Mouse (Mus musculus) heart, embryonic 12.5 days (tissue): Measurements from ENCODE around the gene Tmem233. TPM values are rescaled to one million over a fixed set of nuclear protein-coding genes. Genes with fewer than 3 reads are reported as not detected.

Source experiments
- ATAC-seq: fragments of 200-750 bp; cut with Nextera tagmentation; 2 replicates; pipeline ENCODE4 v1.8.0; 2017; ENCODE audit warnings: moderate TSS enrichment, moderate library complexity; ENCODE audit not compliant: insufficient number of reproducible peaks, low FRiP score
- H3K27ac ChIP-seq: fragments of 300-500 bp; sonication (generic); 2 replicates; pipeline ENCODE4 v1.5.1; 2016; ENCODE audit warnings: mild to moderate bottlenecking, moderate library complexity; ENCODE audit not compliant: poor library complexity, severe bottlenecking
- H3K27me3 ChIP-seq: fragments of 300-500 bp; sonication (generic); replicated peaks from 2 replicates; pipeline ENCODE4 v1.6.1; 2016; ENCODE audit warnings: mild to moderate bottlenecking, moderate library complexity
- H3K36me3 ChIP-seq: fragments of 300-500 bp; sonication (generic); 2 replicates; pipeline ENCODE4 v1.6.1; 2016; ENCODE audit warnings: mild to moderate bottlenecking, moderate library complexity
- H3K4me1 ChIP-seq: fragments of 300-500 bp; sonication (generic); replicated peaks from 2 replicates; pipeline ENCODE4 v1.6.1; 2016; ENCODE audit warnings: mild to moderate bottlenecking
- H3K4me2 ChIP-seq: fragments of 300-500 bp; sonication (generic); 2 replicates; pipeline ENCODE4 v1.6.1; 2016; ENCODE audit warnings: mild to moderate bottlenecking, moderate library complexity
- H3K4me3 ChIP-seq: fragments of 300-500 bp; sonication (generic); 2 replicates; pipeline ENCODE4 v1.5.1; 2016; ENCODE audit warnings: mild to moderate bottlenecking
- H3K9ac ChIP-seq: fragments of 300-500 bp; sonication (generic); 2 replicates; pipeline ENCODE4 v1.6.1; 2016; ENCODE audit warnings: mild to moderate bottlenecking, moderate library complexity
- H3K9me3 ChIP-seq: fragments of 300-500 bp; sonication (generic); replicated peaks from 2 replicates; pipeline ENCODE4 v1.6.1; 2016; ENCODE audit warnings: mild to moderate bottlenecking, moderate library complexity
- WGBS: fragments of 180-500 bp; shearing (Covaris S2); methylation state at CpG from one replicate; pipeline ENCODE4 v1.1.7; 2016; 5-methylcytosine and 5-hydroxymethylcytosine counted together
- polyA plus RNA-seq: library from polyadenylated mRNA; unstranded; fragments of >200 nt; fragmentation: Nextera tagmentation; extraction: Ambion mirVana; gene quantifications from 2 replicates; pipeline ENCODE4 v1.2.1, GENCODE M21; 2016

Gene Tmem233
- polyA plus RNA-seq = not detected in 2 replicates

DNA sequence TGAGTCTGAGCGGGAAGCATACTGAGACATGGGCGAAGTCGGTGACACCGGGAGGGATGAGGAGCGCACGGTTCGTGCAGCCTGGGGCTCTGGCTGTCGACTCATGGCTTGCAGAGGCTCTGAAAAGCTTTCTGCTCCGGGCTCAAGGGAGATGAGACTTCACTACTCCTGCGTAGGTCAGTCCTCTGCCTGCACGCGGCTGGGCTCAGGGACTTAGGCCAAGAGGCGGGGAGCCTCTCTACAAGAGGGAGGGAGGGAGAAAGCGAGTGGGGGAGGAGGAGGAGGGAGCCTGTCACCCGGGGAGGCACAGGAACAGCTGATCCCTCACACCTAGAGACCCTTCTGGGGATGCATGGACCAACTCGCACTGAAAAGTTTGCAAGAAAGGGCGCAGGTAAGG is at the start of gene Tmem233:
Gene Tmem233 (minus strand): TSS at position 164 of the 400 bp plus-strand sequence.
- Histone ChIP-seq H3K9me3 (no peaks in the 10 kb centered on the region), H3K27ac (no peak within 1 kb of the TSS), H3K27me3 (peaks cover 36% of the 10 kb centered on the region), H3K4me1 (0 out of 2 replicates have a peak, but pooled peaks cover 9% of the 10 kb centered on the region), H3K9ac (no peak within 1 kb of the TSS), H3K4me3 (no peak within 1 kb of the TSS), H3K36me3 (no peaks in the 10 kb centered on the region), H3K4me2 (peak within 1 kb of the TSS; percentile 16; the same call in 1 of the 2 replicates)
- WGBS = 9% methylated on average over 17 of the region's 17 CpGs
- no peak for ATAC-seq

DNA sequence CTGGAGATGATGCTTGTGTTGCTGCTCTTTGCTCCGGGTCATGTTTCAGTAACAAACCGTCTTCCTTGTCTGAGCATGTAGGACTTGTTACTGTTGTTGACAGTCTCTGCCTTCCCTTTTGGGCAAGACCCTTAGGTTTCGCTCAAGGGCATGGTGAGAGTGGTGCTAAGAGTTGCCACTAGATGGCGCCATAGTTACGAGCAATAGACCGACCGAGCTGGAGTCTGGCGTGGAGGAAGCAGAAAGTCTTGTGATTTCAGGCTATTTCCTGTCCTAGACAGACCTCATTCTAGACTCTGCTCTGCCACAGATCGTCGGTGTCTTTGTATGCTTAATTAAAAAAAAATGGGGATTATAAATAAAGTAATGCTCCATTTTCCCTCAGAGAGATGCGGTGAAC is 40.3 kb upstream of the Tmem233 start:
- Histone ChIP-seq H3K27ac (no peak overlapping the region), H3K4me3 (no peak overlapping the region), H3K4me2 (0 out of 2 replicates have a peak overlapping the region, but pooled peaks have one; percentile 5), H3K27me3 (0 out of 2 replicates have a peak, but pooled peaks cover 9% of the 10 kb centered on the region), H3K4me1 (no peaks in the 10 kb centered on the region), H3K36me3 (no peaks in the 10 kb centered on the region), H3K9ac (no peak overlapping the region), H3K9me3 (no peaks in the 10 kb centered on the region)
- ATAC-seq = peak; percentile 45; the same call in 1 of the 2 replicates
- WGBS = 8% methylated on average over 11 of the region's 11 CpGs

DNA sequence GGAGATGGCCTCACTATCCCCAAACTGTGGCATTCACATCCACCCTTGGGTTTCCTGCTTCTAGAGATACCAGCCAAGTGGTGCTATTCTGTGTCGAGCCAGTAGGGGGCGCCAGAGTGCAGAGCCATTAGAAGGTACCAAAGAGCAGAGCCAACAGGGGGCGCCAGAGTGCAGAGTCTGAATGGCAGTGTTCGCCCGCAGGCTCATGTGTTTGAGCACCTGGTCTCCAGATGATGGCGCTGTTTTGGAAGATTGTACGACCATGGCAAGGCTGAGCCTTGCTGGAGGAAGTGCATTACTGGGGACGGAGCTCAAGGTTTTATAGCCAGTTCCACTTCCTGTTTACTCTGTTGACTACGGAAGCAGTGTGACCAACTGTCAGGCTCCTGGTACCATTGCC is 33.5 kb upstream of the Tmem233 start:
- no peaks in the 10 kb centered on the region for H3K4me1 ChIP-seq
- ATAC-seq = no peak
- H3K4me3 ChIP-seq = no peak overlapping the region
- no peaks in the 10 kb centered on the region for H3K9me3 ChIP-seq
- H3K27ac ChIP-seq = no peak overlapping the region
- H3K9ac ChIP-seq = no peak overlapping the region
- H3K4me2 ChIP-seq = no peak overlapping the region
- H3K36me3 ChIP-seq = no peaks in the 10 kb centered on the region
- WGBS = 38% methylated on average over 9 of the region's 9 CpGs
- H3K27me3 ChIP-seq = no peaks in the 10 kb centered on the region

DNA sequence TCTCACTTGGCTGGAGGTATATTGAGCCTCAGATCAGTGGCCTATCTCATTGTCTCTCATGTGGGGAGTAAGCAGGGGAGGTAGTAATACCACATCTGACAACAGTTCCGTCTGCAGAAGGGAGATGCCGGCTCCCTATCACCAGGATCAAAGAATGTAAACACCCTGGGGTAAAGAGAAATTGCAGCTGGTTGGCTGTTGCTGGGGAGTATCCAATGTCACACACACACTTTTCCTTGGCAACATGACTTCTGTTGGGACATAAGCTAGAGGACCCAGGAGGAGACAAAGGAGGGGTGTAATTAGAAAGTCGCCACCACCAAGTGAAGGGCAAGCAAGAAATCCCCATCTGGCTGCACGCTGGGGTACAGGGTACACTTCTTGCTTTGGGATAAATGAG is 33.1 kb upstream of the Tmem233 start:
- no peak overlapping the region for H3K27ac ChIP-seq
- no peak overlapping the region for H3K9ac ChIP-seq
- H3K4me3 ChIP-seq = no peak overlapping the region
- H3K9me3 ChIP-seq = no peaks in the 10 kb centered on the region
- no peak for ATAC-seq
- no peaks in the 10 kb centered on the region for H3K27me3 ChIP-seq
- H3K36me3 ChIP-seq = no peaks in the 10 kb centered on the region
- H3K4me1 ChIP-seq = no peaks in the 10 kb centered on the region
- no peak overlapping the region for H3K4me2 ChIP-seq
- 55% methylated on average over 4 of the region's 4 CpGs for WGBS

DNA sequence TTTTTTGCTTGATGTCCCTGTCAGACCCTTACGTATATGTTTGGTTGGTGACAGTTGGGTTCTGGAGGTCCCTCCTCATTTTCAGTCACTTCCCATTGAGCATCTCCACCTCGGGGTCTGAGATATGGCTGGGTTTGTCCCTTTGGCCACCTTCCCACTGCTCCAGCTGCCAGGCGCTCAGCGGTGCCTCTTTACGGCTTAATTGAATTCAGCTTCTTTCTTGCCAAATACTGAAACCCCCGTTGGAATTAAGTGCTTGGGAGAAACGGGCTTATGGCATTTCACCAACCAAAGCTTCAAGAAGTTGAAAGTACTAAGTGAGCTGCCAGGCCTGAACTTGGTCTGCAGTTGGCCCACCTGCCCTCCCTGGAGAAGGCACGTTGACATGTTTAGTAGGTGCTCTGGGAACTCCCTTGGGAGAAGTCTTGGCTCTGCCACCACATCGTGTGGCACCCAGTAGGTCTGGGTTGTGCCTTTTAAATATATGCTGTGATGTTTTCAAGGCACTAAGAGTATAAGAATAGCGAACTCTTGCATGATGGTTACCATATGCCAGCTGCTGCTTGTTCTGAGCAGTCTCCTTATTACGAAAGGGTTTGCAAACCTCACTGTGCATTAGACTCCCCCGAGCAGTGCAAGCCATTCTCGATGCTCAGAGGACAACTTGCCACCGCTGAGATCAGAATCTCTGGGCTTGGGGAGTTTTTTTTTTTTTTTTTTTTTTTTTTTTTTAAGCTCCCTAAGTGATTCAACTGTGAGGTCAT is 32.2 kb upstream of the Tmem233 start:
- H3K27ac ChIP-seq = no peak overlapping the region
- no peak overlapping the region for H3K9ac ChIP-seq
- H3K27me3 ChIP-seq = no peaks in the 10 kb centered on the region
- H3K4me1 ChIP-seq = no peaks in the 10 kb centered on the region
- no peak overlapping the region for H3K4me3 ChIP-seq
- H3K9me3 ChIP-seq = no peaks in the 10 kb centered on the region
- no peak overlapping the region for H3K4me2 ChIP-seq
- H3K36me3 ChIP-seq = no peaks in the 10 kb centered on the region
- no peak for ATAC-seq
- WGBS = 73% methylated on average over 14 of the region's 14 CpGs

DNA sequence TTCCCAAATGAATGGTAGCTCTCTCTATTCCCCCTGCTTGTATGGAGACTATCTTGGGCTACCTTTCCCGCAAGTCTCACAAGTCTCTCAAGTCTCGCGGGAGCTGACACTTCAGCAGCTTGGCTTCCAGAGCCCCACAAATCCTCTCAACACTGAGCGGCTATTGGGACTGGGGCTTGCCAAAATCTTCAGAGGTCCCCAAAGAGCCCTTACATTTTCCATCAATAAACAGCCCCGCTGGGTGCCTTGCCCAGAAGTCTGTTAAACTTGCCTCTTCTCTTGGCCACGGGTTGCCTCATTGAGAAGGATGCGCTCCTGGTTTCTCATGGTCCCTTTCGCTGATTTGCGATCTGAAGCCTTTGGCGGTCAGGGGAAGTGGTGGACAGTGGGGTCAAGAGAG is 25.6 kb upstream of the Tmem233 start:
- no peaks in the 10 kb centered on the region for H3K27me3 ChIP-seq
- H3K4me1 ChIP-seq = no peaks in the 10 kb centered on the region
- no peak overlapping the region for H3K27ac ChIP-seq
- H3K4me3 ChIP-seq = no peak overlapping the region
- WGBS = 87% methylated on average over 10 of the region's 10 CpGs
- ATAC-seq = no peak
- no peak overlapping the region for H3K4me2 ChIP-seq
- no peaks in the 10 kb centered on the region for H3K36me3 ChIP-seq
- no peak overlapping the region for H3K9ac ChIP-seq
- no peaks in the 10 kb centered on the region; the same call in 1 of the 2 replicates for H3K9me3 ChIP-seq

DNA sequence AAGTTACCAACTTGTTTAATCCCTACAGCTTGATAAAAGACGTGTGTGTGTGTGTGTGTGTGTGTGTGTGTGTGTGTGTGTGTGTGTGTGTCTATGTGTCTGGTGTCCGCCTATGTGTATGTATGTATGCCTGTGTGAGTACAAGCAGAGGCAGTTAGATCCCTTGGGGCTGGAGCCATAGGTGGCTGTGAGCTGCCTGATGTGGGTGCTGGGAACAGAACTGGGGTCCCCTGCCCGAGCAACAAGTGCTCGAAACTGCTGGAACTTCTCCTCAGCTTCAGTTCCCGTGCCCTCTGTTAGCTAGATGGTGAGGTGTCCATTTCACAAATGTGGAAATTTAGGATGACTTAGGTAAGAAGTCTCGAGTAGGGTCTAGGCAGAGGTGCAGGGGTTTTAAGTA is 1.2 kb upstream of the Tmem233 start:
- Histone ChIP-seq H3K9me3 (0 out of 2 replicates have a peak, but pooled peaks cover 3% of the 10 kb centered on the region), H3K27me3 (peaks cover 36% of the 10 kb centered on the region), H3K36me3 (no peaks in the 10 kb centered on the region), H3K9ac (no peak overlapping the region), H3K4me3 (no peak overlapping the region), H3K4me2 (no peak overlapping the region), H3K4me1 (0 out of 2 replicates have a peak, but pooled peaks cover 9% of the 10 kb centered on the region), H3K27ac (no peak overlapping the region)
- no peak for ATAC-seq
- 85% methylated on average over 6 of the region's 6 CpGs for WGBS

DNA sequence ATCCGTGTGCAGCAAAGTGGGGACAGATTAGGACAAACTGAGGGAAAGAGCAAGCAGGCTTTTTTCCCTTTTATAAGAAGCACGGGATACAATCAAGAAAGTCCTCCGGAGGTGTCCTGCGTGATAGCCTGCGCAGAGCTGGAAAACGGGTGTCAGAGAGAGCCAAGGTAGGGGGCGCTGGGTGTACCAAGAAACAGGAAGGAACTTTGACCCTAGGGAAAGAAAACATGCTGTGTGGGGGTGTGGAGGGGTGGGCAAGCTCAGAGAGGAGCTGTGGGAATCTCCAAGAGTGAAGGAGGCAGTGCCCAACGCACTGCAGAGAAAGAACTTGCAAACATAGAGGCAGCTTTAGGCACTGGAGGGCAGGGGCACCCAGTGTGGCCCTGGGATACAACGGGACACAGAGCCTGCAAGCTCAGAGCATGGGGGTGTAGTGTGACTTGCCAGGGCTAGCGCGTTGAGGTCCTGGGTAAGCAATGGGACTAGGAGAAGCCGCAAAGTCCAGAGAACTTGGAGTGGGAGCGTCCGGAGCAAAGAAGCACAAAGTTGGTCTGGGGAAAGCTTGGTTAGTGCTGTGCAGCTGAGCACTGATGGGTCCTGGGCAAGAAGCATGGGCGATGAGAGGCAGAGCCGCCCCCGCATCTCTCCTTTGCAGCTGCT is 673 bp downstream of the Tmem233 start:
- WGBS = 29% methylated on average over 17 of the region's 17 CpGs
- no peak overlapping the region for H3K27ac ChIP-seq
- no peaks in the 10 kb centered on the region for H3K36me3 ChIP-seq
- 0 out of 2 replicates have a peak overlapping the region, but pooled peaks have one; percentile 16 for H3K4me2 ChIP-seq
- no peak overlapping the region for H3K9ac ChIP-seq
- peaks cover 36% of the 10 kb centered on the region for H3K27me3 ChIP-seq
- H3K4me3 ChIP-seq = no peak overlapping the region
- H3K9me3 ChIP-seq = no peaks in the 10 kb centered on the region
- ATAC-seq = no peak
- 0 out of 2 replicates have a peak, but pooled peaks cover 9% of the 10 kb centered on the region for H3K4me1 ChIP-seq

DNA sequence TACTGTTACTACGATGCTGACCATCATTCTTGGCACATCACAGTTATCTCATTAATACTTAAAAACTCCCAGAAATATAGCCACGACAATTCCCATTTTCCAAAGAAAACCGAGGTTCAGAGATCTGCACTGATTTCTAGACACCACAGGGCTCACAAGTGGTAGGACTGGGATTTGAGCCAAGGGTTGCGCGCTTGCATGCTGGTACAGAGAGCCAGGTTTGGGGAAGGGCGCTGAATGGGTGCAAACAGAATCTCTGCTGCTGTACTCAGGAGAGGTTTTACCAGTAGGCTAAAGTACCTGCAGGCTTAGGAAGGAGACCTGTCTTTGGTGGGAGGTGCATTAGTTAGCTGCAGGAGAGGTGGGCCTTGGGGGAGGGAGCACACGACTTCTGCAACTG is 1.4 kb downstream of the Tmem233 start:
- no peaks in the 10 kb centered on the region for H3K9me3 ChIP-seq
- 0 out of 2 replicates have a peak, but pooled peaks cover 9% of the 10 kb centered on the region for H3K4me1 ChIP-seq
- no peaks in the 10 kb centered on the region for H3K36me3 ChIP-seq
- H3K27me3 ChIP-seq = peaks cover 36% of the 10 kb centered on the region
- H3K4me3 ChIP-seq = no peak overlapping the region
- H3K4me2 ChIP-seq = no peak overlapping the region
- no peak overlapping the region for H3K27ac ChIP-seq
- no peak for ATAC-seq
- WGBS = 73% methylated on average over 7 of the region's 7 CpGs
- H3K9ac ChIP-seq = no peak overlapping the region

GRCm38 (mm10) chr5:116080736-116081135 is 2.3 kb downstream of the Tmem233 start:
- WGBS = 36% methylated on average over 6 of the region's 6 CpGs
- H3K4me1 ChIP-seq = 0 out of 2 replicates have a peak, but pooled peaks cover 9% of the 10 kb centered on the region
- no peak overlapping the region for H3K4me3 ChIP-seq
- no peak overlapping the region for H3K4me2 ChIP-seq
- H3K27ac ChIP-seq = no peak overlapping the region
- H3K9ac ChIP-seq = no peak overlapping the region
- no peaks in the 10 kb centered on the region for H3K9me3 ChIP-seq
- H3K36me3 ChIP-seq = no peaks in the 10 kb centered on the region
- ATAC-seq = no peak
- H3K27me3 ChIP-seq = peaks cover 36% of the 10 kb centered on the region

DNA sequence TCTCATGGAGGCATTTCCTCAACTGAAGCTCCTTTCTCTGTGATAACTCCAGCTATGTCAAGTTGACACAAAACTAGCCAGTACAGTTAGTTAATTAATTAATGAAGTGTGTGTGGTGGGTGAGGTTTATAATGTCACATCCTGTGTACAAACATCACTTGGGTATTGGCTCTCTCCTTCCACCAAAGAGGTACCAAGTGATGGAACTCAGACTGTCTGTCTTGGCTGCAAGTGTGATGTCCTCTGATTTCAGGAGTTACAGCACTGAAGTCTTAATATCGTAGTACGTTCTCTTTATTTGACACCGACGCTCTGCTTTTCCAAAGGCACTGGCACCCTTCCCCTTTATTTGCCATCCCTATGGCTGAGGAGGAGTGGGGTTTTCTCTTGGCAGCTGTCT is 13.4 kb downstream of the Tmem233 start:
- no peaks in the 10 kb centered on the region for H3K36me3 ChIP-seq
- WGBS = 94% methylated on average over 4 of the region's 4 CpGs

More for the DNA sequence above, 13.4 kb downstream of the Tmem233 start:
- H3K4me2 ChIP-seq = no peak overlapping the region
- no peak overlapping the region for H3K27ac ChIP-seq
- H3K4me3 ChIP-seq = no peak overlapping the region
- no peaks in the 10 kb centered on the region for H3K27me3 ChIP-seq
- H3K4me1 ChIP-seq = no peaks in the 10 kb centered on the region
- no peak for ATAC-seq
- no peaks in the 10 kb centered on the region for H3K9me3 ChIP-seq
- no peak overlapping the region for H3K9ac ChIP-seq
